Mouse (Mus musculus): Measurements from ENCODE around the gene Hmx1. TPM values are rescaled to one million over a fixed set of nuclear protein-coding genes. Genes with fewer than 3 reads are reported as not detected.

The Hmx1 gene
- polyA plus RNA-seq, 1 experiment from 2014 or later, result not detected

DNA sequence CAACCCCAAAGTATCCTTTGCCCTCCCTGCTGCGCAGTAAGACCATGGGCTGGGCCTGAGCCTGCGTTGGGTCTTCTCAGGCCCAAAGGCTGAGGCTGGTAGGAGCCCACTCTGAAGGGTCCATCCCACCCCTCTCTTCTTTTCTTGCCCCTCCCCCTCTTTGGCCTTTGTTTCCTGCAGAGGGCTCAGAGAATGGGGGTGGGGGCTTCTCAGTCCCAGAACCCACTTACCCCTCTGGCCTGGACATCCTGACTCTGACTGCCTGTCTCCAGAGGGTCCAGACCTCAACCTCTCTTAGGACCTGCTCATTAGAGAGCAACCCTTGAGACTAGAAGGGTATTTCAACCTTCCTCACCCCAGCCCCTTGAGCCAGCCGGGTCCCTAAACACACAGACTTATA lies 1.0 kb downstream of the Hmx1 start:
- Histone ChIP-seq H3K9ac (replicated peaks) (no peak overlapping the region), H3K9me3 (no peaks in the 10 kb centered on the region), H3K36me3 (no peaks in the 10 kb centered on the region), H3K4me1 (replicated peaks) (peaks cover 27% of the 10 kb centered on the region), H3K27me3 (peaks cover 100% of the 10 kb centered on the region), H3K4me2 (replicated peaks) (no peak overlapping the region), H3K27ac (no peak overlapping the region), H3K4me3 (replicated peaks) (no peak overlapping the region)
- ATAC-seq, result no peak
- WGBS, result 15% methylated on average over 3 of the region's 3 CpGs

DNA sequence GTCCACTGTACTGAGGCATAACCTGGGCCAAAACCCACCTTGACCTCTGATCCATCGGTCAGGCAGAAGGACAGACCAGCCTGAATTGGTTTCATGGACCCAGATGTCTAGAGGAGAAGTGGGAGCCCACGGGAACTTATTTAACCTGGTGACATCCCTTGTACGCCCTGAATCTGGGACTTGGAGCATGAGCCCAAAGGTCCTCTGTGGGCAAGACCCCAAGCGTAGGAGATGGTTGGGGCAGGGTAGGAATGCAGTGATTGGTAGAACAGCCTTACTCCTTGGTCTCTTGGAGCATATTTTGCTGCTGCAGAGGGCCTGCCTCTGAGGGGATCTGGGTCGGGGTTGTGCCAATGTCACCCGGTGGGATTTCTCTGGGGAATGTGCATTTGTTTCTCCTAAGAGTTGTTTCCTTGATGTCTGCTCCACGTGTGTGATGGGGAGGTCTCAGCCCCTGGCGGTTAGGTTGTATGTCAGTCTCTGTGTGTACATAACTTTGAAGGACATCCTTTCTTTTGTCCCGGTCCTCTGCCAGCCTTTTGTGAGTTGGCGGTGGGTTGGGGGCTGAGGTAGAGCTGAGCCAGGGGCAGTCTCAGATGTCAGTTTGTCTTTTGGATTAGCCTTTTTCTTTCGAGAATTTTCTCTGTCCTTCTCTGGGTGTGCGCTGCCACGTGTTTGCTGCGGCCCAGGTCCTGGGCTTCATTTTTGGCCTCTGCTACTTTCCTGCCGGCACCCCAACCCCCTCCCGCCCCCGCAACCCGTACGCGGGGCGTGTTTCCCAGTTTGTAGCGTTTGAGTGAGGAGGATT lies 2.1 kb downstream of the Hmx1 start:
- Histone ChIP-seq H3K4me2 (replicated peaks) (no peak overlapping the region), H3K27ac (no peak overlapping the region), H3K9me3 (no peaks in the 10 kb centered on the region), H3K4me3 (replicated peaks) (peak overlapping the region; percentile 22; the same call in 1 of the 2 replicates), H3K9ac (replicated peaks) (no peak overlapping the region), H3K36me3 (no peaks in the 10 kb centered on the region), H3K27me3 (peaks cover 100% of the 10 kb centered on the region), H3K4me1 (replicated peaks) (peaks cover 27% of the 10 kb centered on the region)
- no peak for ATAC-seq
- WGBS, result under 1% methylated on average over 22 of the region's 22 CpGs

- H3K27me3 ChIP-seq, result peaks cover 98% of the 10 kb centered on the region
- no peaks in the 10 kb centered on the region for H3K9me3 ChIP-seq
- H3K9ac ChIP-seq (replicated peaks), result no peak overlapping the region
- H3K27ac ChIP-seq, result no peak overlapping the region
- H3K36me3 ChIP-seq, result no peaks in the 10 kb centered on the region
- H3K4me2 ChIP-seq (replicated peaks), result peak overlapping the region; percentile 36
- peaks cover 27% of the 10 kb centered on the region for H3K4me1 ChIP-seq (replicated peaks)
- under 1% methylated on average over 83 of the region's 88 CpGs for WGBS
- peak overlapping the region; percentile 22 for H3K4me3 ChIP-seq (replicated peaks)
- no peak for ATAC-seq
Observed at GRCm38 (mm10) chr5:35391656-35392333, 2.9 kb downstream of the Hmx1 start.

DNA sequence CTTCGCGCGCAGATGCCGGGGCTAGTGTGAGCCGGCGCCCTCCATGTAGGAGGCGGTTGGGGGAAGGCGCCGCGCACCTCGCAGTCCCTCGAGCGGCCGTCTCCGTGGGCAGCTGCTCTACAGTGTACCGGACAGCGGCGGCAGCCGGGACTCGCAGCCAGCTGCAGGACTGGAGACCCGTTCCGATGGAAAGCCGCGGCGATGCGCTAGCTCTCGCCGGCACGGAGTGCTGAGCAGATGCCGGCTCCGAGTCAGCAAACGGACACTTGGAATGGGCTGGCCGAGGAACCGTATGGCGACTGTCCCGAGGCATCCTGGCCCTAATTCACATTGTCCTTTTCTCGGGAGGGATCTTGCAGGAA lies 3.4 kb downstream of the Hmx1 start:
- Histone ChIP-seq H3K4me1 (replicated peaks) (peaks cover 32% of the 10 kb centered on the region), H3K36me3 (no peaks in the 10 kb centered on the region), H3K9ac (replicated peaks) (no peak overlapping the region), H3K4me3 (replicated peaks) (peak overlapping the region; percentile 22), H3K9me3 (no peaks in the 10 kb centered on the region), H3K4me2 (replicated peaks) (peak overlapping the region; percentile 36), H3K27me3 (peaks cover 98% of the 10 kb centered on the region), H3K27ac (no peak overlapping the region)
- under 1% methylated on average over 36 of the region's 37 CpGs for WGBS
- no peak for ATAC-seq

DNA sequence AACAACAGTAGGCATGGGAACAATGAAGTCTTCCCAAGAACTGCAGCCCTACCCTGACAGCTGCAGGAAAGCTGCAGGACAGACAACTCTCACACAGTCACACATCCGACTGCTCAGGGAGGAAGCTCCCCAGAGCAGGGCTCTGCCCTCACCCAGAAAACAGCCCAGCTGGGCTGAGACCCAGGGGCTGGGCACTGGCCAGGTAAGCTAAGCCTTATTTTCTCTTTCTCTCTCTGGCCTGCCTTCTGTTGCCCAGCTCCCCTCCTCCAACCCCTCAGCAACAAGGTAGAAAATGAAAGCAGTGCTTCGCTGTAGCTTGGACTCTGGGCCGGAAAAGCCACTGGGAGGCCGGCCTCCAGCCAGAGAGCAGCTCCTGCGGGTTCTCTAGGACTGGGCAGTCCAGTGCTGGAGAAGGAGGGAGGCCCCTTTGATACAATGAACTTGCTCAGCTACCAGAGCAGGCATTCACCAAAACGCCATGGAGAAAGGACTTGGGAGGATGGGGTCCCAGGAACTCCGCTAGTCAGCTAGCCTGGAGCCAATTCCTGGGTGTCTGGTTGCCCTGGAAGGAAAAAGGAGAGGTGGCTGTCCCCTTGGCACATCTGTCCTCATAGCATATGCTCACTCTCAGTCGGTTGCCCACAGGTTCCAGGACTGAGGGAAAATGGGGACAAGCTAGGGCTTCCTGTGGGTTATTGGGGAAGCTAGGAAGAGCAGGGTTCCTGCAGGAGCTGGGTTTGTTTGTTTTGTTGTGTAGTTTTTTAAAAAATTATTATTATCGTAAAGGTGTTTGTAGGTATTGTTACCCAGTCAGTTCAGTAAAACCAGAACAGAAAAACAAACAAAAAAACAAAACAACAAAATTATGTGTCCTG lies 6.9 kb downstream of the Hmx1 start:
- H3K27me3 ChIP-seq, result peaks cover 98% of the 10 kb centered on the region
- WGBS, result 3% methylated on average over 9 of the region's 9 CpGs
- no peak for ATAC-seq

GRCm38 (mm10) chr5:35396976-35397641 lies 8.2 kb downstream of the Hmx1 start:
- Histone ChIP-seq H3K36me3 (no peaks in the 10 kb centered on the region), H3K4me2 (replicated peaks) (no peak overlapping the region), H3K9me3 (no peaks in the 10 kb centered on the region), H3K4me3 (replicated peaks) (no peak overlapping the region), H3K27me3 (peaks cover 98% of the 10 kb centered on the region), H3K9ac (replicated peaks) (no peak overlapping the region), H3K4me1 (replicated peaks) (peaks cover 19% of the 10 kb centered on the region), H3K27ac (no peak overlapping the region)
- WGBS, result under 1% methylated on average over 57 of the region's 57 CpGs
- peak; percentile 30; the same call in 1 of the 2 replicates for ATAC-seq

More for the DNA sequence above, 6.9 kb downstream of the Hmx1 start:
- Histone ChIP-seq H3K9me3 (no peaks in the 10 kb centered on the region), H3K4me2 (replicated peaks) (no peak overlapping the region), H3K4me3 (replicated peaks) (no peak overlapping the region), H3K4me1 (replicated peaks) (peaks cover 26% of the 10 kb centered on the region), H3K36me3 (no peaks in the 10 kb centered on the region), H3K27ac (no peak overlapping the region), H3K9ac (replicated peaks) (no peak overlapping the region)

- Histone ChIP-seq H3K4me3 (replicated peaks) (no peak overlapping the region), H3K4me1 (replicated peaks) (peaks cover 14% of the 10 kb centered on the region), H3K9ac (replicated peaks) (no peak overlapping the region), H3K27ac (no peak overlapping the region), H3K9me3 (no peaks in the 10 kb centered on the region), H3K27me3 (peaks cover 98% of the 10 kb centered on the region), H3K36me3 (no peaks in the 10 kb centered on the region), H3K4me2 (replicated peaks) (0 out of 2 replicates have a peak overlapping the region, but pooled peaks have one; percentile 13)
- WGBS, result under 1% methylated on average over 51 of the region's 52 CpGs
- ATAC-seq, result peak; percentile 50; the same call in 1 of the 2 replicates
Observed at GRCm38 (mm10) chr5:35397642-35398309, 8.9 kb downstream of the Hmx1 start.

- Histone ChIP-seq H3K4me1 (replicated peaks) (peaks cover 14% of the 10 kb centered on the region), H3K9me3 (no peaks in the 10 kb centered on the region), H3K27ac (no peak overlapping the region), H3K36me3 (no peaks in the 10 kb centered on the region), H3K4me2 (replicated peaks) (no peak overlapping the region), H3K9ac (replicated peaks) (no peak overlapping the region), H3K4me3 (replicated peaks) (no peak overlapping the region), H3K27me3 (peaks cover 98% of the 10 kb centered on the region)
- ATAC-seq, result no peak
- 1% methylated on average over 14 of the region's 14 CpGs for WGBS
Observed at GRCm38 (mm10) chr5:35398310-35398910, 9.5 kb downstream of the Hmx1 start.

DNA sequence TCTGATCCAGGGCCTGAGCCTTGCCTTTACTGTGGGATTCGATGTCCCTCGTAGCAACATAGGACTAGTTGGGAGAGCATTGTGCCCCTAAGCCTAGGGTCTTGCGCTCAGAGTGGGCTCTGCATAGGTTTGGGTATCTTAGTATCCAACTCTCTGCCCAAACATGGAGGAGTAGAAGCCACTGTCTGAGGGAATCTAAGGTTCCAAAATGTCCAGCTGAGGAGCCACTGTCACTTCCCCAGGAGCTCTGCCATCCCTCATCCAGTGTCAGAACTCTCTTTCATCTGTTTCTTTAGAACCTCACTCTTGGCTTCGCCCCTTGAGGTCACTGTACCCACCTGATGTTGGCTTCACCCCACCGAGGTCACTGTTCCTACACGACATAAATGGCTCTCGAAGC lies 10.2 kb downstream of the Hmx1 start:
- no peak overlapping the region for H3K4me2 ChIP-seq (replicated peaks)
- H3K4me1 ChIP-seq (replicated peaks), result peaks cover 14% of the 10 kb centered on the region
- peaks cover 98% of the 10 kb centered on the region for H3K27me3 ChIP-seq
- WGBS, result 2% methylated on average over 7 of the region's 7 CpGs
- no peak overlapping the region for H3K9ac ChIP-seq (replicated peaks)
- no peaks in the 10 kb centered on the region for H3K9me3 ChIP-seq
- ATAC-seq, result no peak
- H3K36me3 ChIP-seq, result no peaks in the 10 kb centered on the region
- H3K4me3 ChIP-seq (replicated peaks), result no peak overlapping the region
- no peak overlapping the region for H3K27ac ChIP-seq

GRCm38 (mm10) chr5:35399704-35400320 lies 10.9 kb downstream of the Hmx1 start:
- Histone ChIP-seq H3K4me3 (replicated peaks) (no peak overlapping the region), H3K27me3 (peaks cover 98% of the 10 kb centered on the region), H3K27ac (no peak overlapping the region), H3K9ac (replicated peaks) (no peak overlapping the region), H3K36me3 (no peaks in the 10 kb centered on the region), H3K4me1 (replicated peaks) (peaks cover 14% of the 10 kb centered on the region), H3K4me2 (replicated peaks) (no peak overlapping the region), H3K9me3 (no peaks in the 10 kb centered on the region)
- ATAC-seq, result no peak
- WGBS, result under 1% methylated on average over 38 of the region's 48 CpGs
